Mouse (Mus musculus) thymus, adult 2 months (tissue): ENCODE data around the gene Ppm1b.

Source experiments
- CTCF ChIP-seq: fragments of 200-500 bp; IDR thresholded peaks from 2 replicates; pipeline ENCODE4 v1.5.1; 2012; ENCODE audit warnings: mild to moderate bottlenecking, control low read depth, low read length, moderate library complexity, borderline replicate concordance; ENCODE audit not compliant: control insufficient read depth, poor library complexity, insufficient read depth; ENCODE audit errors: extremely low read depth
- POLR2A ChIP-seq: fragments of 200-500 bp; IDR thresholded peaks from 2 replicates; pipeline ENCODE4 v1.6.1; 2012; ENCODE audit warnings: mild to moderate bottlenecking, low read length, control low read depth, moderate library complexity; ENCODE audit not compliant: control insufficient read depth, poor library complexity, insufficient read depth; ENCODE audit errors: extremely low read depth

DNA sequence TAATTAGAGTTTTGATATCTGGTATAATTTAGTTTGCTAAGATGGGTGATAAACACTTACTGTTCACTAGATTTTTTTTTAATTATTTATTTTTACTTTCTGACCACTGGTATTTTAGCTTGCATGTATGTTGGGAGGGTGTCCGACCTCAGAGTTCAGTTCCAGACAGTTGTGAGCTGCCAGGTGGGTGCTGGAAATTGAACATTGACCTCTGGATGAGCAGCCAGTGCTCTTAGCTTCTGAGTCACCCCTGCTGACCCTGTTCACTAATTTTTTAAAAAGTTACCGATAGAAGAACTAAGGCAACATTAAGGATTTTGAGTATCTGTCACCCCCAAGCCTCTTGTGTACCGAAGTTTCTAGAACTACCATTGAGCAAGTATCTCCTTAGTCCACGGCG, 91.8 kb downstream of the Ppm1b start:
- TF ChIP-seq POLR2A: no peak
- TF ChIP-seq CTCF: no peak
